Mouse (Mus musculus): ENCODE measurements around the gene Bmp8b. TPM values are rescaled to one million over a fixed set of nuclear protein-coding genes. Genes with fewer than 3 reads are reported as not detected.
A peak's percentile ranks its signal among the peaks of the same experiment; 100 is the strongest.

Gene Bmp8b
- 0.38 and 0.43 TPM in 2 replicates for polyA plus RNA-seq (2015; fragmentation: Nextera tagmentation; extraction: Ambion mirVana)

GRCm38 (mm10) chr4:123104651-123105450, at the start of gene Bmp8b:
Bmp8b (plus strand) TSS chr4:123105165.
- peaks cover 48% of the 10 kb centered on the region for H3K27me3 ChIP-seq (replicated peaks)

GRCm38 (mm10) chr4:123056560-123057109, 48.3 kb upstream of the Bmp8b start:
- Histone ChIP-seq H3K9ac (replicated peaks) (no peak overlapping the region), H3K4me1 (peaks cover 7% of the 10 kb centered on the region), H3K9me3 (replicated peaks) (no peaks in the 10 kb centered on the region), H3K36me3 (peaks cover 48% of the 10 kb centered on the region), H3K27me3 (replicated peaks) (no peaks in the 10 kb centered on the region), H3K4me2 (no peak overlapping the region), H3K4me3 (replicated peaks) (no peak overlapping the region), H3K27ac (replicated peaks) (no peak overlapping the region)
- no peak for ATAC-seq (ENCODE audit: low FRiP score)
- WGBS: 94% methylated on average over 3 of the region's 3 CpGs

More at GRCm38 (mm10) chr4:123104651-123105450, at the start of gene Bmp8b:
- Histone ChIP-seq H3K36me3 (no peaks in the 10 kb centered on the region), H3K9ac (replicated peaks) (0 out of 2 replicates have a peak within 1 kb of the TSS, but pooled peaks have one; percentile 17), H3K4me3 (replicated peaks) (peak within 1 kb of the TSS; percentile 31), H3K9me3 (replicated peaks) (no peaks in the 10 kb centered on the region), H3K4me1 (peaks cover 13% of the 10 kb centered on the region), H3K27ac (replicated peaks) (no peak within 1 kb of the TSS), H3K4me2 (peak within 1 kb of the TSS; percentile 53)
- ATAC-seq (ENCODE audit: low FRiP score): peak; percentile 38
- WGBS: 5% methylated on average over 75 of the region's 75 CpGs

GRCm38 (mm10) chr4:123057957-123058356, 47.0 kb upstream of the Bmp8b start:
- ATAC-seq (ENCODE audit: low FRiP score): no peak
- 89% methylated on average over 1 of the region's 1 CpGs for WGBS

GRCm38 (mm10) chr4:123061744-123062143, 43.2 kb upstream of the Bmp8b start:
- WGBS: 62% methylated on average over 5 of the region's 5 CpGs
- H3K4me1 ChIP-seq: no peaks in the 10 kb centered on the region
- H3K9ac ChIP-seq (replicated peaks): no peak overlapping the region
- H3K4me2 ChIP-seq: no peak overlapping the region
- ATAC-seq (ENCODE audit: low FRiP score): no peak
- H3K27ac ChIP-seq (replicated peaks): no peak overlapping the region
- no peaks in the 10 kb centered on the region for H3K9me3 ChIP-seq (replicated peaks)
- no peak overlapping the region for H3K4me3 ChIP-seq (replicated peaks)
- H3K36me3 ChIP-seq: peaks cover 6% of the 10 kb centered on the region
- H3K27me3 ChIP-seq (replicated peaks): no peaks in the 10 kb centered on the region

More at GRCm38 (mm10) chr4:123057957-123058356, 47.0 kb upstream of the Bmp8b start:
- no peak overlapping the region for H3K27ac ChIP-seq (replicated peaks)
- peaks cover 38% of the 10 kb centered on the region for H3K36me3 ChIP-seq
- no peak overlapping the region for H3K9ac ChIP-seq (replicated peaks)
- no peaks in the 10 kb centered on the region for H3K27me3 ChIP-seq (replicated peaks)
- no peak overlapping the region for H3K4me3 ChIP-seq (replicated peaks)
- H3K4me1 ChIP-seq: peaks cover 4% of the 10 kb centered on the region
- no peaks in the 10 kb centered on the region for H3K9me3 ChIP-seq (replicated peaks)
- no peak overlapping the region for H3K4me2 ChIP-seq

GRCm38 (mm10) chr4:123068646-123069045, 36.3 kb upstream of the Bmp8b start:
- no peak for ATAC-seq (ENCODE audit: low FRiP score)
- Histone ChIP-seq H3K4me2 (no peak overlapping the region), H3K27me3 (replicated peaks) (no peaks in the 10 kb centered on the region), H3K36me3 (no peaks in the 10 kb centered on the region), H3K27ac (replicated peaks) (no peak overlapping the region), H3K9me3 (replicated peaks) (no peaks in the 10 kb centered on the region), H3K4me1 (peaks cover 3% of the 10 kb centered on the region; the same call in 1 of the 2 replicates), H3K4me3 (replicated peaks) (no peak overlapping the region), H3K9ac (replicated peaks) (no peak overlapping the region)
- WGBS: 80% methylated on average over 6 of the region's 6 CpGs

- Histone ChIP-seq H3K4me3 (replicated peaks) (no peak overlapping the region), H3K4me2 (peak overlapping the region; percentile 20; the same call in 1 of the 2 replicates), H3K9me3 (replicated peaks) (no peaks in the 10 kb centered on the region), H3K9ac (replicated peaks) (no peak overlapping the region), H3K27me3 (replicated peaks) (no peaks in the 10 kb centered on the region), H3K4me1 (peaks cover 3% of the 10 kb centered on the region; the same call in 1 of the 2 replicates), H3K27ac (replicated peaks) (no peak overlapping the region), H3K36me3 (no peaks in the 10 kb centered on the region)
- ATAC-seq (ENCODE audit: low FRiP score): no peak
- 12% methylated on average over 13 of the region's 13 CpGs for WGBS
Measured at GRCm38 (mm10) chr4:123071266-123071966, 33.5 kb upstream of the Bmp8b start.

GRCm38 (mm10) chr4:123076928-123077327, 28.0 kb upstream of the Bmp8b start:
- ATAC-seq (ENCODE audit: low FRiP score): no peak
- Histone ChIP-seq H3K9me3 (replicated peaks) (no peaks in the 10 kb centered on the region), H3K36me3 (no peaks in the 10 kb centered on the region), H3K4me3 (replicated peaks) (no peak overlapping the region), H3K9ac (replicated peaks) (no peak overlapping the region), H3K27ac (replicated peaks) (no peak overlapping the region), H3K4me2 (no peak overlapping the region), H3K4me1 (no peaks in the 10 kb centered on the region), H3K27me3 (replicated peaks) (no peaks in the 10 kb centered on the region)
- WGBS: 57% methylated on average over 8 of the region's 8 CpGs

- Histone ChIP-seq H3K9ac (replicated peaks) (no peak overlapping the region), H3K36me3 (no peaks in the 10 kb centered on the region)
- WGBS: 95% methylated on average over 4 of the region's 4 CpGs
Measured at GRCm38 (mm10) chr4:123078231-123078630, 26.7 kb upstream of the Bmp8b start.

GRCm38 (mm10) chr4:123080791-123081190, 24.2 kb upstream of the Bmp8b start:
- Histone ChIP-seq H3K27me3 (replicated peaks) (no peaks in the 10 kb centered on the region), H3K27ac (replicated peaks) (no peak overlapping the region), H3K9me3 (replicated peaks) (no peaks in the 10 kb centered on the region), H3K4me2 (no peak overlapping the region), H3K9ac (replicated peaks) (no peak overlapping the region), H3K4me3 (replicated peaks) (no peak overlapping the region), H3K36me3 (no peaks in the 10 kb centered on the region), H3K4me1 (no peaks in the 10 kb centered on the region)
- no peak for ATAC-seq (ENCODE audit: low FRiP score)
- 46% methylated on average over 13 of the region's 13 CpGs for WGBS

More at GRCm38 (mm10) chr4:123078231-123078630, 26.7 kb upstream of the Bmp8b start:
- Histone ChIP-seq H3K9me3 (replicated peaks) (no peaks in the 10 kb centered on the region), H3K4me1 (no peaks in the 10 kb centered on the region), H3K27me3 (replicated peaks) (no peaks in the 10 kb centered on the region), H3K4me3 (replicated peaks) (no peak overlapping the region), H3K27ac (replicated peaks) (no peak overlapping the region), H3K4me2 (no peak overlapping the region)
- ATAC-seq (ENCODE audit: low FRiP score): no peak

- H3K9ac ChIP-seq (replicated peaks): no peak overlapping the region
- H3K4me2 ChIP-seq: no peak overlapping the region
- WGBS: 74% methylated on average over 20 of the region's 20 CpGs
- no peaks in the 10 kb centered on the region for H3K4me1 ChIP-seq
- ATAC-seq (ENCODE audit: low FRiP score): peak; percentile 31; the same call in 1 of the 2 replicates
- no peak overlapping the region for H3K4me3 ChIP-seq (replicated peaks)
- no peaks in the 10 kb centered on the region for H3K36me3 ChIP-seq
- H3K27me3 ChIP-seq (replicated peaks): no peaks in the 10 kb centered on the region
- no peaks in the 10 kb centered on the region for H3K9me3 ChIP-seq (replicated peaks)
- no peak overlapping the region for H3K27ac ChIP-seq (replicated peaks)
Measured at GRCm38 (mm10) chr4:123082283-123083163, 22.4 kb upstream of the Bmp8b start.

Data from neural tube, embryonic 15.5 days (tissue).